Mouse (Mus musculus) neural tube, embryonic 11.5 days (tissue): ENCODE data around the gene Prdm10. TPM values are rescaled to one million over a fixed set of nuclear protein-coding genes. Genes with fewer than 3 reads are reported as not detected.

ENCODE experiments used
- ATAC-seq: fragments of 200-750 bp; cut with Nextera tagmentation; 2 replicates; pipeline ENCODE4 v1.8.0; 2017; ENCODE audit warnings: moderate number of reproducible peaks, mild to moderate bottlenecking, moderate TSS enrichment, moderate library complexity; ENCODE audit not compliant: insufficient read depth, low FRiP score, low TSS enrichment
- DNase-seq: peaks from one replicate; pipeline ENCODE4 v3.0.0-alpha.2; 2015; ENCODE audit warnings: low spot score
- H3K27ac ChIP-seq: fragments of 300-500 bp; sonication (generic); 2 replicates; pipeline ENCODE4 v1.5.1; 2014; ENCODE audit warnings: low read depth, mild to moderate bottlenecking, low read length
- H3K27me3 ChIP-seq: fragments of 300-500 bp; sonication (generic); 2 replicates; pipeline ENCODE4 v1.6.1; 2014; ENCODE audit warnings: mild to moderate bottlenecking, low read length, mixed read lengths; ENCODE audit not compliant: control insufficient read depth, insufficient read depth
- H3K36me3 ChIP-seq: fragments of 300-500 bp; sonication (generic); 2 replicates; pipeline ENCODE4 v1.6.1; 2014; ENCODE audit warnings: mild to moderate bottlenecking, low read length, moderate library complexity, mixed read lengths; ENCODE audit not compliant: control insufficient read depth, insufficient read depth
- H3K4me1 ChIP-seq: fragments of 300-500 bp; sonication (generic); 2 replicates; pipeline ENCODE4 v1.6.1; 2014; ENCODE audit warnings: low read length, mixed read lengths; ENCODE audit not compliant: control insufficient read depth, insufficient read depth
- H3K4me2 ChIP-seq: fragments of 300-500 bp; sonication (generic); 2 replicates; pipeline ENCODE4 v1.6.1; 2014; ENCODE audit warnings: low read depth, mild to moderate bottlenecking, moderate library complexity
- H3K4me3 ChIP-seq: fragments of 300-500 bp; sonication (generic); 2 replicates; pipeline ENCODE4 v1.5.1; 2014; ENCODE audit warnings: low read depth, low read length
- H3K9ac ChIP-seq: fragments of 300-500 bp; sonication (generic); 2 replicates; pipeline ENCODE4 v1.6.1; 2014; ENCODE audit warnings: mild to moderate bottlenecking, low read length
- H3K9me3 ChIP-seq: fragments of 300-500 bp; sonication (generic); 2 replicates; pipeline ENCODE4 v1.6.1; 2016; ENCODE audit warnings: low read length; ENCODE audit not compliant: control insufficient read depth
- WGBS: fragments of 180-500 bp; shearing (Covaris S2); extraction: QIAGEN DNeasy Blood & Tissue Kit; methylation state at CpG from one replicate; pipeline ENCODE4 v1.1.7; 2014; 5-methylcytosine and 5-hydroxymethylcytosine counted together
- polyA plus RNA-seq: library from polyadenylated mRNA; unstranded; fragments of >200 nt; fragmentation: Nextera tagmentation; extraction: Ambion mirVana; gene quantifications from 2 replicates; pipeline ENCODE4 v1.2.1, GENCODE M21; 2014

Prdm10 gene
- polyA plus RNA-seq, 1 experiment from 2014 or later: 9.2 TPM

- Histone ChIP-seq H3K36me3 (no peaks in the 10 kb centered on the region), H3K27ac (no peak overlapping the region), H3K4me3 (no peak overlapping the region), H3K9me3 (no peaks in the 10 kb centered on the region), H3K4me1 (no peaks in the 10 kb centered on the region), H3K4me2 (no peak overlapping the region), H3K9ac (no peak overlapping the region), H3K27me3 (no peaks in the 10 kb centered on the region)
- 76% methylated on average over 4 of the region's 4 CpGs for WGBS
- no peak for ATAC-seq
- no peak for DNase-seq
Measured at GRCm38 (mm10) chr9:31348458-31348857, 68.1 kb downstream of the Prdm10 start.

DNA sequence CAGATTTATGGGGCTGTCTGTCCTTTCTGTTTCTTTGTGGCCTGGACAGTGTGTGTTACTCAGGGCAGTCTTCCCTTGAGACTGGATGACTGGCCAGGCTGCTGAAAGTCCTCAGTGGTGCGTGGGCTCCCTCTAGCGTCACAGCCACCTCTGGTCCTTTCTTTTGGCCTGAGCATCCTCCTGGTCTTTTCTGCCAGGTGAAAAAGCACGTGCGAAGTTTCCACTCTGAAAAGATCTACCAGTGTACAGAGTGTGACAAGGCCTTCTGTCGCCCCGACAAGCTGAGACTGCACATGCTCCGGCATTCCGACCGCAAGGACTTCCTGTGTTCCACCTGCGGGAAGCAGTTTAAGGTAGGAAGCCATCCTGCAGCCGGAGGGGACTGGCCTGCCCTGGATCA is 68.6 kb downstream of the Prdm10 start:
- ATAC-seq (no peak), DNase-seq (peak; percentile 78)
- WGBS: 73% methylated on average over 11 of the region's 11 CpGs
- no peak overlapping the region for H3K4me2 ChIP-seq
- no peaks in the 10 kb centered on the region for H3K36me3 ChIP-seq
- no peak overlapping the region for H3K27ac ChIP-seq
- no peak overlapping the region for H3K4me3 ChIP-seq
- H3K9me3 ChIP-seq: no peaks in the 10 kb centered on the region
- no peaks in the 10 kb centered on the region for H3K27me3 ChIP-seq
- H3K4me1 ChIP-seq: no peaks in the 10 kb centered on the region
- no peak overlapping the region for H3K9ac ChIP-seq

GRCm38 (mm10) chr9:31352716-31353115 is 72.4 kb downstream of the Prdm10 start:
- 81% methylated on average over 2 of the region's 2 CpGs for WGBS
- Histone ChIP-seq H3K27me3 (no peaks in the 10 kb centered on the region), H3K4me3 (no peak overlapping the region), H3K36me3 (no peaks in the 10 kb centered on the region), H3K4me2 (no peak overlapping the region), H3K27ac (no peak overlapping the region), H3K9me3 (no peaks in the 10 kb centered on the region), H3K4me1 (no peaks in the 10 kb centered on the region), H3K9ac (no peak overlapping the region)
- DNase-seq (no peak), ATAC-seq (no peak)

- ATAC-seq: no peak
- no peak for DNase-seq
- H3K36me3 ChIP-seq: no peaks in the 10 kb centered on the region
- no peaks in the 10 kb centered on the region for H3K9me3 ChIP-seq
- no peaks in the 10 kb centered on the region for H3K4me1 ChIP-seq
- H3K4me3 ChIP-seq: no peak overlapping the region
- no peak overlapping the region for H3K4me2 ChIP-seq
- H3K27me3 ChIP-seq: no peaks in the 10 kb centered on the region
- H3K27ac ChIP-seq: no peak overlapping the region
- no peak overlapping the region for H3K9ac ChIP-seq
- WGBS: 90% methylated on average over 10 of the region's 10 CpGs
Measured at GRCm38 (mm10) chr9:31353518-31353917, 73.2 kb downstream of the Prdm10 start.

- ATAC-seq (no peak), DNase-seq (no peak)
- Histone ChIP-seq H3K4me3 (no peak overlapping the region), H3K4me1 (no peaks in the 10 kb centered on the region), H3K36me3 (no peaks in the 10 kb centered on the region), H3K27me3 (no peaks in the 10 kb centered on the region), H3K9ac (no peak overlapping the region), H3K9me3 (no peaks in the 10 kb centered on the region), H3K4me2 (no peak overlapping the region), H3K27ac (no peak overlapping the region)
- WGBS: 82% methylated on average over 7 of the region's 7 CpGs
Measured at GRCm38 (mm10) chr9:31354051-31354450, 73.7 kb downstream of the Prdm10 start.

DNA sequence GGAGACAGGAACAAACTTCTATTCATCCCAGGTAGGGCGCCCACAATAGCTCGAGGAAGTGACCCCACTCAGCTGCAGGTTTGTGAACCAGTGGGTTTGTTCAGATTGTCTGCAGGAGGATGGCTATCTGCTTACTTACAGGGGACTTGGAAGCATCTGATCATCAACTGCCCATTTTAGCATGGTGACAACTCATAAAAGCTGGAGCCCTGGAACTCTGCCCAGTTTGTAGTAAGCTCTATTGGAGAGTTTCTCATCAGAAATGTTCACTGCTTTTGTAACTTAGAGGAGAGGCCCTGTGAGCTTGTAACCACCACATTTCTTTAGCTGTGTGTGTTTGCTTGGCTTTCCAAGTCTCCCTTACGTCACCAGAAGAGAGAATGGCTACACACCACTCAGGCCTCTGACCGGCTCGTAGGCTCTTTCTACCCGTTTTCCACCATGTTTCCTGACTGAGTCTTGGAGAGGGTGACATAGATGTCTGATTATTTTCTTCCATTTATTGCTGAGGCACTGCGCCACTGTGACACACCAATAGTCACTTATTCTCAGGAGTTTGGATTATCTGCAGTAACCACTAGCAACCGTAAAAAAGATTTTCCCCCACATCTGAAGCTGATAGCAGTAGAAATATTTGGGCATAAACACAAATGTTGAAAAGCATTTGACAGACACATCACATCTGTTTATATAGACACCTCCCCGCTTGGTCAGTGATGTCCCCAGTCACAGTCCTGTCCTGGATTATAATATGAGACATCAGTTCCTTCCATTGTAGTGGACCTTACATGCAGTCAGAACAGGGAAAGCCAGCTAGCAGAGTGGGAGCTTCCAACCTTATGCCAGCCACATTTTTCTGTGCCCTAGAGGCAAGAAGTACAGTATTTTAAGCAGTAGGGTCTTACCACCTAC is 83.6 kb downstream of the Prdm10 start:
- H3K4me2 ChIP-seq: no peak overlapping the region
- WGBS: 90% methylated on average over 9 of the region's 9 CpGs
- H3K36me3 ChIP-seq: peaks cover 3% of the 10 kb centered on the region; the same call in 1 of the 2 replicates
- H3K4me1 ChIP-seq: no peaks in the 10 kb centered on the region
- ATAC-seq (no peak), DNase-seq (no peak)
- no peaks in the 10 kb centered on the region for H3K27me3 ChIP-seq
- H3K4me3 ChIP-seq: no peak overlapping the region
- H3K9ac ChIP-seq: no peak overlapping the region
- H3K27ac ChIP-seq: no peak overlapping the region
- no peaks in the 10 kb centered on the region for H3K9me3 ChIP-seq

DNA sequence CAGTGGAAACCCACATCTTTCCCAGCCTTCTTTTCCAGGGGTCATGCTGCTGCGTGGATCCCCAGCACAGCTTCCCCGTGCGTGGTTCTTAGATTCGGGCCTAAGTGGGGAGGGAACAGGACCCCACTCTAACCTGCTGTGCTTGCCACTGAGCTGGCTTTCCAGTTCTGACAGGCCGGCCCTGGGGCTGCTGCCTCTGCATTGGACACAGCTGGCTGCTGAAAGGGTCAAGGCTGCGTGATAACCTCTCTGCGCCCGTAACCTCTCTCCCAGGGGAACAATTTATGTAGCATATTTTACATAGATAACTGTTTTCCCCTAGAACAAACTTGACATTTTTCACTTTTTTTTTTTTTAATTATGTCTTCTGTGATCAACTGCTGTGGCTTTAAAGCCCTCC is 84.7 kb downstream of the Prdm10 start:
- Histone ChIP-seq H3K9ac (no peak overlapping the region), H3K27me3 (no peaks in the 10 kb centered on the region), H3K4me1 (no peaks in the 10 kb centered on the region), H3K36me3 (peaks cover 3% of the 10 kb centered on the region; the same call in 1 of the 2 replicates), H3K4me2 (no peak overlapping the region), H3K9me3 (no peaks in the 10 kb centered on the region), H3K4me3 (no peak overlapping the region), H3K27ac (no peak overlapping the region)
- no peak for ATAC-seq
- DNase-seq: no peak
- WGBS: 83% methylated on average over 8 of the region's 8 CpGs

DNA sequence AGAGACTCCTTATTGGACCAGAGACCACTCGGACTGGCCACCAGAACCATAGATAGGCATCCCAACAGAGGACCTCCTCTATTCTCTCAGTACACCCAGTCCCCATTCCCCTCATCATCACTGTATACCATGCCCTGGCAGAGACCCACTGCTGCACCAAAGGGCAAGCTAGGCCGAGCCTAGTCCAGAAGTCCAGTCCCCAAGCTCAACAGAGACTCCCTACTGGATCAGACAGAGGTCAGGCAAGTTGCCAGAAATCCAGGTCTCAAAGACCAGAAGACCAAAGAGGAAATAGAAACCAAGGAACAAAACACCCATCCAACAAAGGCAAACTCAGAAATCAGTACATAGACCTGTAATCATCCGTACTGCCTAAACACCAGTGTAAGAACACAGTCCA is 91.4 kb downstream of the Prdm10 start:
- no peak overlapping the region for H3K4me2 ChIP-seq
- H3K9me3 ChIP-seq: no peaks in the 10 kb centered on the region
- no peak overlapping the region for H3K27ac ChIP-seq
- H3K36me3 ChIP-seq: 0 out of 2 replicates have a peak, but pooled peaks cover 3% of the 10 kb centered on the region
- no peaks in the 10 kb centered on the region for H3K4me1 ChIP-seq
- 97% methylated on average over 3 of the region's 3 CpGs for WGBS
- DNase-seq (no peak), ATAC-seq (no peak)
- H3K4me3 ChIP-seq: no peak overlapping the region
- H3K9ac ChIP-seq: no peak overlapping the region
- no peaks in the 10 kb centered on the region for H3K27me3 ChIP-seq

GRCm38 (mm10) chr9:31376661-31377060 is 96.3 kb downstream of the Prdm10 start:
- no peaks in the 10 kb centered on the region for H3K4me1 ChIP-seq
- H3K9ac ChIP-seq: no peak overlapping the region
- DNase-seq (no peak), ATAC-seq (no peak)
- H3K27me3 ChIP-seq: no peaks in the 10 kb centered on the region
- H3K27ac ChIP-seq: no peak overlapping the region
- H3K4me2 ChIP-seq: no peak overlapping the region
- no peak overlapping the region for H3K4me3 ChIP-seq
- no peaks in the 10 kb centered on the region for H3K36me3 ChIP-seq
- no peaks in the 10 kb centered on the region for H3K9me3 ChIP-seq
